In the genomic region with DNA sequence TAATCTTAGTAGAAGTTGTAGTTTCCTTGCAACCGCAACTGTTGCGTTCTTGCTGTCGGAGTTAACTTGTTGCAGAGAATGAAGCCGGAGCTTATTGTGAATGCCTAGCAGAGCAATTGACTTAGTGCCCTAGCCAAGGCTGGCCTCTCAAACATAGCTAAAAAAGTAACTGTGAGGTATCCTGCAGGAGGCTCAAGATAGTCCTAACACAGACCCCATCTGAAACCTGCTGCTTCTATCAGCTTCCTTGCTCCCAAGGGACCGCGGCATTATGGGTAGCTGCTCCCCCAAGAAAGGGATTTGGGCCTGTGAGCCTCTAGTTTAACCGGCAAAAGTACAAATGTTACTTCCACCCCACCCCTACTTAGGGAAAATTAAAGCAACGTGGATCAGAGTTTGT, we compare ENCODE assay signal across 8 mouse cellular contexts. TPM values are rescaled to one million over a fixed set of nuclear protein-coding genes. Genes with fewer than 3 reads are reported as not detected.
DNase-seq lines count a peak whose midpoint lies in the region; ATAC-seq lines count a peak whose summit lies in the region.

No protein-coding gene starts in this region.

- H3K4me3 ChIP-seq in forebrain, embryonic 11.5 days (ENCODE audit: low read depth, low read length) = 0 out of 2 replicates have a peak overlapping the region, but pooled peaks have one; percentile 87
- H3K4me3 ChIP-seq in intestine, embryonic 16.5 days (ENCODE audit: low read length) = peak overlapping the region; percentile 87
- H3K4me3 ChIP-seq in neural tube, embryonic 12.5 days = no peak overlapping the region

- ATAC-seq in forebrain, embryonic 11.5 days (replicated peaks; ENCODE audit: low FRiP score) = no peak
- no peak for ATAC-seq in intestine, embryonic 16.5 days
- ATAC-seq in neural tube, embryonic 12.5 days (ENCODE audit: low FRiP score, low read depth) = no peak

- no peaks in the 10 kb centered on the region; the same call in 1 of the 2 replicates for H3K36me3 ChIP-seq in forebrain, embryonic 11.5 days (ENCODE audit: control insufficient read depth, insufficient read depth, low read length)
- peaks cover 12% of the 10 kb centered on the region for H3K36me3 ChIP-seq in intestine, embryonic 16.5 days (ENCODE audit: control insufficient read depth, insufficient read depth, low read length)
- peaks cover 17% of the 10 kb centered on the region; the same call in 1 of the 2 replicates for H3K36me3 ChIP-seq in neural tube, embryonic 12.5 days

- H3K4me2 ChIP-seq in forebrain, embryonic 11.5 days (ENCODE audit: low read depth, low read length, severe bottlenecking) = peak overlapping the region; percentile 85; the same call in 1 of the 2 replicates
- H3K4me2 ChIP-seq in intestine, embryonic 16.5 days (ENCODE audit: low read depth, low read length) = peak overlapping the region; percentile 75
- peak overlapping the region; percentile 76 for H3K4me2 ChIP-seq in neural tube, embryonic 12.5 days (replicated peaks)

- 32% methylated on average over 8 of the region's 8 CpGs for WGBS in forebrain, embryonic 11.5 days
- 44% methylated on average over 8 of the region's 8 CpGs for WGBS in intestine, embryonic 16.5 days
- WGBS in neural tube, embryonic 12.5 days = 41% methylated on average over 8 of the region's 8 CpGs

- H3K9me3 ChIP-seq in forebrain, embryonic 11.5 days (ENCODE audit: control insufficient read depth, low read length) = no peaks in the 10 kb centered on the region
- no peaks in the 10 kb centered on the region for H3K9me3 ChIP-seq in intestine, embryonic 16.5 days (ENCODE audit: control insufficient read depth, low read length)
- no peaks in the 10 kb centered on the region for H3K9me3 ChIP-seq in neural tube, embryonic 12.5 days

- H3K27me3 ChIP-seq in forebrain, embryonic 11.5 days (ENCODE audit: control insufficient read depth, insufficient read depth, low read length) = no peaks in the 10 kb centered on the region
- no peaks in the 10 kb centered on the region for H3K27me3 ChIP-seq in intestine, embryonic 16.5 days (replicated peaks; ENCODE audit: control insufficient read depth, insufficient read depth, low read length)
- H3K27me3 ChIP-seq in neural tube, embryonic 12.5 days (replicated peaks) = 0 out of 2 replicates have a peak, but pooled peaks cover 8% of the 10 kb centered on the region

- no peak overlapping the region for H3K27ac ChIP-seq in forebrain, embryonic 11.5 days (ENCODE audit: low read depth, low read length)
- H3K27ac ChIP-seq in intestine, embryonic 16.5 days (ENCODE audit: low read length) = peak overlapping the region; percentile 100; the same call in 1 of the 2 replicates
- H3K27ac ChIP-seq in neural tube, embryonic 12.5 days = no peak overlapping the region

- peaks cover 7% of the 10 kb centered on the region for H3K4me1 ChIP-seq in forebrain, embryonic 11.5 days (replicated peaks; ENCODE audit: control insufficient read depth, insufficient read depth, low read length)
- H3K4me1 ChIP-seq in intestine, embryonic 16.5 days (ENCODE audit: control insufficient read depth, insufficient read depth, low read length) = peaks cover 25% of the 10 kb centered on the region
- peaks cover 17% of the 10 kb centered on the region for H3K4me1 ChIP-seq in neural tube, embryonic 12.5 days

- H3K9ac ChIP-seq in forebrain, embryonic 11.5 days (ENCODE audit: low read length) = peak overlapping the region; percentile 94
- peak overlapping the region; percentile 99 for H3K9ac ChIP-seq in intestine, embryonic 16.5 days (ENCODE audit: low read depth, low read length)
- no peak overlapping the region for H3K9ac ChIP-seq in neural tube, embryonic 12.5 days

- peak; percentile 46 for DNase-seq in kidney, postnatal 4 days
- DNase-seq in kidney, postnatal 36 days = no peak
- no peak for DNase-seq in forebrain, embryonic 11.5 days (ENCODE audit: low spot score)
- DNase-seq in cerebellum, postnatal 36 days = no peak
- no peak for DNase-seq in layer of hippocampus, adult 9-10 months (ENCODE audit: low spot score)
- DNase-seq in gastrocnemius, adult 18-20 months (ENCODE audit: low spot score) = no peak

RNA-seq across cellular contexts. Expression of a gene that starts 0.9 kb away (rescaled TPM):
- polyA plus RNA-seq in forebrain, embryonic 11.5 days (2014; fragmentation: Nextera tagmentation; extraction: Ambion mirVana) = 40.8 and 41.2 TPM in 2 replicates
- polyA plus RNA-seq in intestine, embryonic 16.5 days (2015; fragmentation: Nextera tagmentation; extraction: Ambion mirVana) = 75.5 and 83.8 TPM in 2 replicates
- 40.1 and 44.9 TPM in 2 replicates for polyA plus RNA-seq in neural tube, embryonic 12.5 days (2016; fragmentation: Nextera tagmentation; extraction: Ambion mirVana)
- 10 to 100 TPM; 19.0 to 63.6 TPM for total RNA-seq in gastrocnemius, adult 18-20 months (2021)

Comparison
In these comparisons a context has a peak if more than half of its experiments do, and no peak if none do; other contexts are left out.
1. DNase-seq: peak in kidney, postnatal 4 days (2 of 2); none in kidney, postnatal 36 days (0 of 2), forebrain, embryonic 11.5 days (single experiment), cerebellum, postnatal 36 days (0 of 2), layer of hippocampus, adult 9-10 months (single experiment) and gastrocnemius, adult 18-20 months (single experiment).
2. Peak in every context shown above with its lines, with median percentiles within 50 percentile points of each other: H3K4me2 ChIP-seq.